Mouse (Mus musculus): ENCODE data around the gene Alpk1. TPM values are rescaled to one million over a fixed set of nuclear protein-coding genes. Genes with fewer than 3 reads are reported as not detected.

The Alpk1 gene
- 1.2 and 2.4 TPM in 2 replicates for polyA plus RNA-seq (2015; fragmentation: Nextera tagmentation; extraction: Ambion mirVana)

GRCm38 (mm10) chr3:127780021-127780644 is at the start of gene Alpk1:
TSS of gene Alpk1 (minus strand) at chr3:127780527.
- ATAC-seq (replicated peaks; ENCODE audit: low FRiP score) = peak; percentile 92

GRCm38 (mm10) chr3:127827123-127827522 is 46.8 kb upstream of the Alpk1 start:
- Histone ChIP-seq H3K4me3 (replicated peaks) (no peak overlapping the region), H3K36me3 (peaks cover 7% of the 10 kb centered on the region), H3K27me3 (no peaks in the 10 kb centered on the region), H3K9ac (no peak overlapping the region), H3K4me1 (peaks cover 12% of the 10 kb centered on the region), H3K9me3 (replicated peaks) (no peaks in the 10 kb centered on the region), H3K4me2 (no peak overlapping the region), H3K27ac (peak overlapping the region; percentile 63)
- ATAC-seq (replicated peaks; ENCODE audit: low FRiP score) = peak; percentile 90
- 28% methylated on average over 7 of the region's 7 CpGs for WGBS

More at GRCm38 (mm10) chr3:127780021-127780644, at the start of gene Alpk1:
- no peaks in the 10 kb centered on the region for H3K27me3 ChIP-seq
- under 1% methylated on average over 24 of the region's 24 CpGs for WGBS
- peak within 1 kb of the TSS; percentile 77 for H3K4me2 ChIP-seq
- H3K9me3 ChIP-seq (replicated peaks) = no peaks in the 10 kb centered on the region
- H3K27ac ChIP-seq = peak within 1 kb of the TSS; percentile 76
- H3K9ac ChIP-seq = peak within 1 kb of the TSS; percentile 35; the same call in 1 of the 2 replicates
- H3K4me1 ChIP-seq = 0 out of 2 replicates have a peak, but pooled peaks cover 2% of the 10 kb centered on the region
- peak within 1 kb of the TSS; percentile 51 for H3K4me3 ChIP-seq (replicated peaks)
- H3K36me3 ChIP-seq = no peaks in the 10 kb centered on the region

GRCm38 (mm10) chr3:127826503-127826902 is 46.2 kb upstream of the Alpk1 start:
- H3K4me1 ChIP-seq = peaks cover 12% of the 10 kb centered on the region
- H3K9ac ChIP-seq = no peak overlapping the region
- H3K4me3 ChIP-seq (replicated peaks) = no peak overlapping the region
- H3K27ac ChIP-seq = peak overlapping the region; percentile 63
- H3K27me3 ChIP-seq = no peaks in the 10 kb centered on the region
- peaks cover 12% of the 10 kb centered on the region for H3K36me3 ChIP-seq
- WGBS = 65% methylated on average over 7 of the region's 7 CpGs
- H3K9me3 ChIP-seq (replicated peaks) = no peaks in the 10 kb centered on the region
- H3K4me2 ChIP-seq = no peak overlapping the region
- peak; percentile 30; the same call in 1 of the 2 replicates for ATAC-seq (replicated peaks; ENCODE audit: low FRiP score)

- H3K27me3 ChIP-seq = no peaks in the 10 kb centered on the region
- H3K27ac ChIP-seq = no peak overlapping the region
- H3K9ac ChIP-seq = no peak overlapping the region
- H3K4me1 ChIP-seq = peaks cover 12% of the 10 kb centered on the region
- no peaks in the 10 kb centered on the region for H3K9me3 ChIP-seq (replicated peaks)
- ATAC-seq (replicated peaks; ENCODE audit: low FRiP score) = no peak
- peaks cover 25% of the 10 kb centered on the region for H3K36me3 ChIP-seq
- WGBS = 75% methylated on average over 17 of the region's 17 CpGs
- no peak overlapping the region for H3K4me2 ChIP-seq
- H3K4me3 ChIP-seq (replicated peaks) = no peak overlapping the region
Observed at GRCm38 (mm10) chr3:127823886-127824863, 43.8 kb upstream of the Alpk1 start.

- Histone ChIP-seq H3K4me1 (peaks cover 9% of the 10 kb centered on the region; the same call in 1 of the 2 replicates), H3K9ac (no peak overlapping the region), H3K4me3 (replicated peaks) (no peak overlapping the region), H3K27ac (no peak overlapping the region), H3K9me3 (replicated peaks) (no peaks in the 10 kb centered on the region), H3K27me3 (no peaks in the 10 kb centered on the region), H3K36me3 (peaks cover 34% of the 10 kb centered on the region), H3K4me2 (no peak overlapping the region)
- WGBS = 86% methylated on average over 5 of the region's 5 CpGs
- ATAC-seq (replicated peaks; ENCODE audit: low FRiP score) = no peak
Observed at GRCm38 (mm10) chr3:127821209-127821608, 40.9 kb upstream of the Alpk1 start.

- H3K36me3 ChIP-seq = peaks cover 35% of the 10 kb centered on the region
- 77% methylated on average over 1 of the region's 1 CpGs for WGBS
- H3K9ac ChIP-seq = no peak overlapping the region
Observed at GRCm38 (mm10) chr3:127820400-127820799, 40.1 kb upstream of the Alpk1 start.

GRCm38 (mm10) chr3:127818694-127819663 is 38.7 kb upstream of the Alpk1 start:
- peak overlapping the region; percentile 66 for H3K27ac ChIP-seq
- no peak overlapping the region for H3K4me2 ChIP-seq
- H3K4me1 ChIP-seq = peaks cover 9% of the 10 kb centered on the region; the same call in 1 of the 2 replicates
- peak; percentile 72 for ATAC-seq (replicated peaks; ENCODE audit: low FRiP score)
- WGBS = 51% methylated on average over 11 of the region's 11 CpGs
- no peaks in the 10 kb centered on the region for H3K9me3 ChIP-seq (replicated peaks)
- no peaks in the 10 kb centered on the region for H3K27me3 ChIP-seq
- H3K9ac ChIP-seq = no peak overlapping the region
- H3K36me3 ChIP-seq = peaks cover 35% of the 10 kb centered on the region
- no peak overlapping the region for H3K4me3 ChIP-seq (replicated peaks)

More at GRCm38 (mm10) chr3:127820400-127820799, 40.1 kb upstream of the Alpk1 start:
- Histone ChIP-seq H3K4me2 (no peak overlapping the region), H3K4me3 (replicated peaks) (no peak overlapping the region), H3K9me3 (replicated peaks) (no peaks in the 10 kb centered on the region), H3K4me1 (peaks cover 9% of the 10 kb centered on the region; the same call in 1 of the 2 replicates), H3K27ac (no peak overlapping the region), H3K27me3 (no peaks in the 10 kb centered on the region)
- ATAC-seq (replicated peaks; ENCODE audit: low FRiP score) = no peak

GRCm38 (mm10) chr3:127817120-127817683 is 36.9 kb upstream of the Alpk1 start:
- no peak overlapping the region for H3K27ac ChIP-seq
- H3K4me1 ChIP-seq = peaks cover 9% of the 10 kb centered on the region; the same call in 1 of the 2 replicates
- H3K36me3 ChIP-seq = peaks cover 45% of the 10 kb centered on the region
- no peak overlapping the region for H3K4me2 ChIP-seq
- H3K4me3 ChIP-seq (replicated peaks) = no peak overlapping the region
- H3K27me3 ChIP-seq = no peaks in the 10 kb centered on the region
- no peak overlapping the region for H3K9ac ChIP-seq
- 38% methylated on average over 7 of the region's 7 CpGs for WGBS
- ATAC-seq (replicated peaks; ENCODE audit: low FRiP score) = peak; percentile 72
- no peaks in the 10 kb centered on the region for H3K9me3 ChIP-seq (replicated peaks)

- H3K9ac ChIP-seq = no peak overlapping the region
- H3K4me2 ChIP-seq = no peak overlapping the region
- H3K9me3 ChIP-seq (replicated peaks) = no peaks in the 10 kb centered on the region
- no peak for ATAC-seq (replicated peaks; ENCODE audit: low FRiP score)
- no peak overlapping the region for H3K27ac ChIP-seq
- no peaks in the 10 kb centered on the region for H3K27me3 ChIP-seq
- no peaks in the 10 kb centered on the region for H3K4me1 ChIP-seq
- peaks cover 77% of the 10 kb centered on the region for H3K36me3 ChIP-seq
- H3K4me3 ChIP-seq (replicated peaks) = no peak overlapping the region
- WGBS = 92% methylated on average over 7 of the region's 7 CpGs
Observed at GRCm38 (mm10) chr3:127809103-127809502, 28.8 kb upstream of the Alpk1 start.

GRCm38 (mm10) chr3:127807846-127808245 is 27.5 kb upstream of the Alpk1 start:
- no peak overlapping the region for H3K27ac ChIP-seq
- 79% methylated on average over 5 of the region's 5 CpGs for WGBS
- H3K4me2 ChIP-seq = no peak overlapping the region
- H3K4me3 ChIP-seq (replicated peaks) = no peak overlapping the region
- H3K9me3 ChIP-seq (replicated peaks) = no peaks in the 10 kb centered on the region
- no peaks in the 10 kb centered on the region for H3K27me3 ChIP-seq
- H3K36me3 ChIP-seq = peaks cover 67% of the 10 kb centered on the region
- no peak for ATAC-seq (replicated peaks; ENCODE audit: low FRiP score)
- no peak overlapping the region for H3K9ac ChIP-seq
- H3K4me1 ChIP-seq = no peaks in the 10 kb centered on the region

- Histone ChIP-seq H3K27ac (no peak overlapping the region), H3K27me3 (no peaks in the 10 kb centered on the region), H3K4me3 (replicated peaks) (no peak overlapping the region), H3K9ac (no peak overlapping the region), H3K4me2 (no peak overlapping the region), H3K9me3 (replicated peaks) (no peaks in the 10 kb centered on the region), H3K4me1 (no peaks in the 10 kb centered on the region), H3K36me3 (peaks cover 49% of the 10 kb centered on the region)
- no peak for ATAC-seq (replicated peaks; ENCODE audit: low FRiP score)
- WGBS = 93% methylated on average over 6 of the region's 6 CpGs
Observed at GRCm38 (mm10) chr3:127805991-127806390, 25.7 kb upstream of the Alpk1 start.

Data from kidney, embryonic 15.5 days (tissue).